Mouse (Mus musculus) induced T-regulatory cell, adult 2 months (primary cell): ENCODE measurements around the gene Btg2.
A peak's percentile ranks its signal among the peaks of the same experiment; 100 is the strongest.

Experiments
- DNase-seq: peaks from one replicate; pipeline ENCODE4 v3.0.0-alpha.2; 2012; ENCODE audit warnings: low read depth

Btg2 gene

GRCm38 (mm10) chr1:134078802-134079476, at the start of gene Btg2:
Gene Btg2 (minus strand): TSS chr1:134079120.
- DNase-seq = peak; percentile 98

DNA sequence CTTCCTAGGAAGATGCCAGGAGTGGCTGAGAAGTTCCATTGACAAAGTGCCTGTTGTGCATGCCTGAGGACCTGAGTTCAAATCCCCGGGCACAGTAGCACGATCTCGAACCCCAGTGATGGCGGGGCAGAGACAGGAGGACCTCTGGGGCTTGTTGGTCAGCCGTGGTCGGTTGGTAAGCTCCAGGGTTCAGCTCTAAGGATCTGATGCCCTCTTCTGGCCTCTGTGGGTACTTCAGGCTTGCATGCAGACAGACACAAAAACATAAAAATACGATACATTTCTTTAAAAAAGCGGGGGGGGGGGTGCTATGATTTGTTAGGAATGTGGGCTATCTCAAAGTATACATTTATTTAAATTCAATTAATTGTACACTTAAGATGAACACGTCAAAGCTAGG, 43.3 kb upstream of the Btg2 start:
- DNase-seq = peak; percentile 72

GRCm38 (mm10) chr1:134120179-134120578, 41.3 kb upstream of the Btg2 start:
- DNase-seq = peak; percentile 84

- DNase-seq = no peak
Measured at GRCm38 (mm10) chr1:134117110-134117509, 38.2 kb upstream of the Btg2 start.

- DNase-seq = no peak
Measured at GRCm38 (mm10) chr1:134115424-134115823, 36.5 kb upstream of the Btg2 start.

GRCm38 (mm10) chr1:134114730-134115129, 35.8 kb upstream of the Btg2 start:
- no peak for DNase-seq

DNA sequence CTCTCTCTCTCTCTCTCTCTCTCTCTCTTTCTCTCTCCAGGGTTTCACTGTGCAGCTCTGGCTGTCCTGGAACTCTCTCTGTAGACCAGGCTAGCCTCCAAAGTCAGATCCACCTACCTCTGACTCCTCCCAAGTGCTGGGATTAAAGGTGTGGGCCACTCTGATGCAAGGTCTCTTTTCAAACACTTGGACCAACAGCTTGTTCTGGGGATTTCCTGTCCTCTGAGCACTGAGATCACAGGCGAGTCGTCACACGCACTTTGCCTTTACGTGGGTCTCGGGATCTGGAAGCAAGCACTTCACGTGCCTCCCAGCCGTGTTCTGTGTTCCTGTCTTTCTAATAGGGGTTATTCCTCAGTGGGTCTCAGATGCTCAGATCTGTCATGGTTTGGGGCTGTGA, 35.1 kb upstream of the Btg2 start:
- DNase-seq = no peak

DNA sequence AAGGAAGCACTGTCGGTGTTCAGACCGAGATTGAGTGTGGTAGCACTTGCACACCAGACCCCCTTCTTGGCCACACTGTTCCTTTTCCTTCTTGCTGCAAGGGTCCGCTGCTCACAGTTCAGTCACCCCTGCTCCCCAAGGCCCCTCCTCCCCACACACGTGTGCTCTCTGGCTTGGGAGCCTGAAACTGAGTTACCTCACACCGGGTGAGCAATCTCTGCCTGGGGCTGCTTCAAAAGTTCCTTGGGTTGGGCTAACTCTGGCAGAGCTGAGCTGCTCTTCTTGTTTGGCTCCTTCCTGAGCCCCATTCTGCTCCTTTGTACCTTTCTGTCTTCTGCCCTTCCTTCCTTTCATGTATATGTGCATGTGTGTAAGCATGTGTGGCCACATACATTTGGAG, 34.6 kb upstream of the Btg2 start:
- DNase-seq = no peak

- peak; percentile 75 for DNase-seq
Measured at GRCm38 (mm10) chr1:134110979-134111378, 32.1 kb upstream of the Btg2 start, which contains the start of gene Chit1. Gene Chit1 (plus strand): TSS chr1:134111242.

DNA sequence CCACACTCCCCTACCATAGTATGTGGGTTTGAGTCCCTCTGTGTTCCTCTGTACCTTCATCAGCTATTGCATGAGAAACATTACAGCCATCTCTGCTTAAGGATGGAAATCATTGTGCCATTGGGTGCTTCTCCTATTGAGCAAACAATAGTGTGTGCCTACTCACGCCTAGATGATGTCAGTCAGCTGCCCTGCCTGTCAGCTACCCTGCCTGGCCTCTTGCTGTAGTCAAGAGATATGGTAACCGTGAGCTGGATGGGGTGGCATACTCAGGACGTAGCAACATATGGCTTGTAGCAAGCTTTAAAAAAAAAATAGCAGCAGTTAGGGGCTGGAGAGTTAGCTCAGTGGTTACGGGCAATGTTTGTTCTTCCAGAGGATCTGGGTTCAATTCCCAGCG, 31.5 kb upstream of the Btg2 start:
- DNase-seq = no peak

- DNase-seq = no peak
Measured at GRCm38 (mm10) chr1:134110015-134110414, 31.1 kb upstream of the Btg2 start.

- DNase-seq = no peak
Measured at GRCm38 (mm10) chr1:134107777-134108176, 28.9 kb upstream of the Btg2 start.

DNA sequence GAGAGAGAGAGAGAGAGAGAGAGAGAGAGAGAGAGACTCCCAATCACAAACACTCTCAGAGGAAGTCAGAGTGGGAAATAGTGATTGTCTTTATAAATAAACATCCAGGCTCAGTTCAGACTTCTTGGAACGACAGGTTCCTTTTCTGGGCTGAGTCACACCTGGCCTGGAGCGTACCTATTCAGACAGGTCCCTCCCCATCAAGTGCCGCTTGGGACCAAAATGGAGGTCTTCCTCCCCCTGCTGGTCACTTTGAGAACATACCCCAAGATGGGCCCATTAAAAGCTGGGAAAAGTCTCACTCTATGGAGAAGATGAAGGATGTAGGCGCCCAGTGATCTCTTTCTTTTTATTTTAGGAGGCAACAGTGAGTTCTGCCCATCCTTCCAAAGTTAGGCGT, 27.8 kb upstream of the Btg2 start:
- DNase-seq = peak; percentile 89

GRCm38 (mm10) chr1:134105764-134106430, 27.0 kb upstream of the Btg2 start:
- no peak for DNase-seq

DNA sequence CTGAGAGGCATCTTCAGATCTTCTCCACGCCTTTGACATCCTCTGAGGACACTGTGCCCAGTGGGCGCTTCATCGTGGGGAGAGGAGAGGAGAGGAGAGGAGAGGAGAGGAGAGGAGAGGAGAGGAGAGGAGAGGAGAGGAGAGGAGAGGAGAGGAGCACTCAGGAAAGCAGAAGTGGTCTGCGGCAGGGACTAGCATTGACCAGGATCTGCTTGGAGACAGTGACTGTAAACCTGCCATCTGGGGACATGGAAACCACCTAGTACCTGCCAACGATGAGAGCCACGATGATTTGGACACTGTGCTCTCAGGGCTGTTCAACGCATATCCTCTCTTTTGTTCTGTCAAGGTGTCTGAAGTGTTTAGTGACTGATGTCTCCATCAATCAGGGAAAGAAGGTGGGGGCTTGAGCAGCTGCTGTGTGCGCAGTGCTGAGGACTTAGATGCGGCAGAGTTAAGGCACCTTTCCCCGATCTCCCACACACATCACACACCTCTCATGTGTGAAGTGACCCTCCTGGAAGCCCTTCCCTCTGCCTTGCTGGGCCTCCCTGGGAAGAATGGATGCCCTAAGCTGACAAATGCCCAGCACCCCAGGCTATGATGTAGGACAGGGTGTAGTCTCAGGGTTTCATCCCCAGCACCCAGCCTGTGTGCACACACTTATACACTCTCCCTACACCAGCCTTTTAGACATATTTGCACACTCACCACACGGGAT, 26.3 kb upstream of the Btg2 start:
- no peak for DNase-seq

GRCm38 (mm10) chr1:134103861-134104260, 24.9 kb upstream of the Btg2 start:
- no peak for DNase-seq

GRCm38 (mm10) chr1:134101593-134101992, 22.7 kb upstream of the Btg2 start:
- DNase-seq = no peak

DNA sequence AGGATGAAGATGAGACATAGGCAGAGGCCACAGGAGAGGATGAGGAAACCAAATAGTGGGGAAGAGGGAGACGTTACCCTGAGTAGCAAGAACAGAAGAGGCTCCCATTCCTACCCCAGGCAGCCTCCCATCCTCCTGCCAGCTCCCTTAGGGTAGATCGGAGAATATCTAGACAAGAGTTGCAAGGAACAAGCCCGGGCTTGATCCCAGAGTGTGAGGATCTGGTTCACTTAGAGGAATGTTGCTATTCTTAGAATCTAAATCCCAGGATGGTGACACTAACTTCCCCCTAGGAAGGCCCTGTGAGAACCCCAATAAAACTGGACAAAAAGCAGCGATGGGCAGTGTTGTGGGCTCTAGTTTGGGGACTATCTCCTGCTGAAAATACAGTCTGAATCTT, 22.0 kb upstream of the Btg2 start:
- DNase-seq = no peak

DNA sequence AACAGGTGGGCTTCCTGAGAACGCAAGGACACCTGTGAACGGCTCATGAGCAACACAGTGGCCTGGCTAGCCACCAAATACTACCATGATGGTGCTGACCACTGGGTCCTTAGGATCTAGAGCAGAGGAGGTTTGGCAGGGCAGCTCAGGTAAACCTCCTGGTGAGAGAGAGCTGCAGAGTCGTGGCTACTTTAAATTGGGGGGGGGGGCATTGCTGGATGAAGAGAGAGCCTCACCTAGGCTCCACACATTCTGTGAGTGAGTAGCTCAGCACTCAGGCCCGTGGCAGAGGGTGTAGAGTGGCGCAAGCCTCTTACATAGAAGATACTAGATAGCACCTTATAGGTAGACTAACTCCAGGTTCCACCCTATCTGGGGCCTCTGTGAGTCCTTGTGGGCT, 21.5 kb upstream of the Btg2 start:
- DNase-seq = no peak

- DNase-seq = no peak
Measured at GRCm38 (mm10) chr1:134099516-134100235, 20.8 kb upstream of the Btg2 start.

- DNase-seq = peak; percentile 92
Measured at GRCm38 (mm10) chr1:134098726-134099515, 20.0 kb upstream of the Btg2 start.
